Mouse (Mus musculus): ENCODE results near the gene Hlcs. TPM values are rescaled to one million over a fixed set of nuclear protein-coding genes. Genes with fewer than 3 reads are reported as not detected.

Hlcs gene
- polyA plus RNA-seq, 1 experiment from 2014 or later, result 8.9 TPM

DNA sequence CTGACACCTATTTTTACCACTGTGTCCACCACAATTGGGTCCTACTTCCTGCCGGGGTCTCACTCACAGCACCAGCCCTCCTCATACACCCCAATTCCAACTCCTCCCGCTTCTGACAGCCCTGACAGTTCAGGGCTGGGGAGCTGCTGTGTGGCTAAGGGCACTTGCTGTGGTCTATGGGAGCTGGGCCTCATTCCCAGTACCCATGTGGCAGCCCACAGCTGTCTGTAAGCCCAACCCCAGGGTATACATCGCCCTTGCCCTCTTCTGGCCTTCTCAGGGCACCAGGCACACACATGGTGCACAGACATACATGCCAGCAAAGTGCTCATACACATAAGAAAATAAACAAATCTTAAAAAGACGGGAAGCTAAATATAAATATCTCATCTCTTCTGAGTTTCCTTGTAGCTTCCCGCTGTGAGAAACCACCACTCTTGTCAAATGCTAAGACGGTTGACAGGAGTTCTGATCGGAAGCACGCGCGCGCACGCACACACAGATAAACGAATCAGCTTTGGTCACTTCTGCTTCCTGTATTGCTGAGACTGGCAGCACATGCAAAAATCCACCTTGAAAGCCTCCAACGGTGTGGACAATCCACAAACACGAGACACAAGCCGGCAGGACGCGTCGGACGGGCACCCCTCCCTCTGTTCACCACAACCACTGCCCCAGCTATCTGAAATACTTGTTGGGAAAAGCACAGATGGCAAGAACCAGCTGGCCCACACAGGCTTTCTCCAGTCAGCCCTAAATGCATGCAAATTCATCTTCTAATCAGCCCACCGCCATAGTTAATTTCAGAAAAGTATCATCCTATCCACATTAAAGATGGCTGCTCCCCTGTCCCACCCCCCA lies 136.1 kb downstream of the Hlcs start:
- no peak overlapping the region for H3K9ac ChIP-seq (replicated peaks; ENCODE audit: low read length)
- H3K4me2 ChIP-seq (replicated peaks; ENCODE audit: low read depth, low read length), result no peak overlapping the region
- no peak overlapping the region for H3K4me3 ChIP-seq (ENCODE audit: low read length)
- H3K27ac ChIP-seq (ENCODE audit: low read length), result no peak overlapping the region
- peaks cover 15% of the 10 kb centered on the region for H3K4me1 ChIP-seq (ENCODE audit: insufficient read depth, low read length)
- ATAC-seq (ENCODE audit: low FRiP score, low TSS enrichment), result no peak
- H3K9me3 ChIP-seq (ENCODE audit: low read length), result no peaks in the 10 kb centered on the region
- H3K36me3 ChIP-seq (ENCODE audit: insufficient read depth, low read length), result no peaks in the 10 kb centered on the region
- peaks cover 10% of the 10 kb centered on the region for H3K27me3 ChIP-seq (ENCODE audit: insufficient read depth, low read length)
- WGBS, result 89% methylated on average over 21 of the region's 21 CpGs

DNA sequence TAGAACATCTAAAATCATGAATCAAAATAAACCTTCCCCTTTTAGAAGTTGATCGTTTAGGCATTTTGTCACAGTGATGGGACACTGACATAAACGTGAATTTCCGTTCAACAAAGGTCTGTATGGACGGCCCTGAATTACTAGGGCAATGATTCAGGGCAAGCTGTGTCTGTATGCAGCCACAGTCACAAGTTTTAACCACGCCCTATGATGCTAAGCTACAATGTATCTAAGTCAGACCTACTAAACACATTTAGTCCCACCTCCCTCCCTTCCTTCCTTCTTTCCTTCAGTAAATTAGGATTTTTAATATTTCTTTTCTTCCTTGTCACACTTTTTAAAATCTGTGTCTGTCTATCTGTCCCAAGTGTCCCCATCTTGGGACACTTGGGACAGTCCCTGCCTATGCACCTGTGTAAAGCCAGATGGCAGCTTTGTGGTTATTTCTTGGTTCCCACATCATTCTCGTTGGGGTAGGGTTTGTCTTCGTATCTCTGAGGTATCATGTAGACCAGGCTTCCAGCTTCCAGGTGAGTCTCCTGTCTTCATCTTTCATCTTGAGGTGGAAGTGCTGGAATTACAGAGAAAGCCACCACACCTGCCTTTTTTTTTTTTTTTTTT lies 137.9 kb downstream of the Hlcs start:
- ATAC-seq (ENCODE audit: low FRiP score, low TSS enrichment), result no peak
- WGBS, result 74% methylated on average over 7 of the region's 7 CpGs

DNA sequence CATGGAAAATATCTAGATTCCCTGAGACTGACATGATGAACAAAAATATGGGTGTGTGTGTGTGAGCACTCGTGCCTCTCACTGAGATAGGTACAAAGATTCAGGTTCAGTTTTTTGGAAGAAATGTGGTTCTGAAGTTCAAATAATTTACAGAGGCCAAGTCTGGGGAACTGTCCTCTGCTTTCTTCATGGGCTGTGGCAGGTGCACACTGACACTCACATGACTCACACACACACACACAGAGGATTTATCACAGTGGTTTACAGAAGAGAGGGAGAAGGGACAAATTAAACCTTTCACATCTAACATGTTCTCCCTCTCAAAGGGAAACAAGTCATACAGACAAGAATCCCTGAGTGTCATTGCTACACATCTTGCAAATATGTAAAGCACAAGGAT lies 140.0 kb downstream of the Hlcs start:
- ATAC-seq (ENCODE audit: low FRiP score, low TSS enrichment), result no peak
- Histone ChIP-seq H3K4me2 (replicated peaks; ENCODE audit: low read depth, low read length) (no peak overlapping the region), H3K9ac (replicated peaks; ENCODE audit: low read length) (no peak overlapping the region), H3K36me3 (ENCODE audit: insufficient read depth, low read length) (no peaks in the 10 kb centered on the region), H3K4me1 (ENCODE audit: insufficient read depth, low read length) (no peaks in the 10 kb centered on the region), H3K27ac (ENCODE audit: low read length) (no peak overlapping the region), H3K9me3 (ENCODE audit: low read length) (no peaks in the 10 kb centered on the region), H3K27me3 (ENCODE audit: insufficient read depth, low read length) (0 out of 2 replicates have a peak, but pooled peaks cover 2% of the 10 kb centered on the region), H3K4me3 (ENCODE audit: low read length) (no peak overlapping the region)
- 81% methylated on average over 1 of the region's 1 CpGs for WGBS

More for the DNA sequence above, 137.9 kb downstream of the Hlcs start:
- Histone ChIP-seq H3K27me3 (ENCODE audit: insufficient read depth, low read length) (peaks cover 3% of the 10 kb centered on the region; the same call in 1 of the 2 replicates), H3K36me3 (ENCODE audit: insufficient read depth, low read length) (no peaks in the 10 kb centered on the region), H3K4me1 (ENCODE audit: insufficient read depth, low read length) (peaks cover 14% of the 10 kb centered on the region), H3K9me3 (ENCODE audit: low read length) (no peaks in the 10 kb centered on the region), H3K4me3 (ENCODE audit: low read length) (no peak overlapping the region), H3K9ac (replicated peaks; ENCODE audit: low read length) (no peak overlapping the region), H3K27ac (ENCODE audit: low read length) (no peak overlapping the region), H3K4me2 (replicated peaks; ENCODE audit: low read depth, low read length) (no peak overlapping the region)

DNA sequence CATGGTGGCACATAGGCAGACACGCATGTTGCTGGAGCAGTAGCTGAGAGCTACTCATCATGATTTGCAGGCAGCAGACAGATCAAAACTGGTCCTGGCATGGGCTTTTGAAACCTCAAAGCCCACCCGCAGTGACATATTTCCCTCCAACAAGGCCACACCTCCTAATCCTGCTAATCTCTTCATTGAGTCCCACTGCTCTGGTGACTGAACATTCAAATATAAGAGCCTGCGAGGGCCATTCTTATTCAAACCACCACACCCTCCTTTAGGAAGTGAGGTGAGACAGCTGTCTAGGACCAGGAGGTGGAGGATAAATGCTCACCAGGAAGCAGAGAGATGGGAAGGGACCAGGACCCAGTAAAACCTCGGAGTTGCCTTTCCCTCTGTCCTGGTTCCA lies 143.2 kb downstream of the Hlcs start:
- Histone ChIP-seq H3K4me2 (replicated peaks; ENCODE audit: low read depth, low read length) (no peak overlapping the region), H3K9me3 (ENCODE audit: low read length) (no peaks in the 10 kb centered on the region), H3K27ac (ENCODE audit: low read length) (no peak overlapping the region), H3K9ac (replicated peaks; ENCODE audit: low read length) (no peak overlapping the region), H3K36me3 (ENCODE audit: insufficient read depth, low read length) (no peaks in the 10 kb centered on the region), H3K4me1 (ENCODE audit: insufficient read depth, low read length) (no peaks in the 10 kb centered on the region), H3K4me3 (ENCODE audit: low read length) (no peak overlapping the region), H3K27me3 (ENCODE audit: insufficient read depth, low read length) (no peaks in the 10 kb centered on the region)
- 65% methylated on average over 4 of the region's 4 CpGs for WGBS
- no peak for ATAC-seq (ENCODE audit: low FRiP score, low TSS enrichment)

DNA sequence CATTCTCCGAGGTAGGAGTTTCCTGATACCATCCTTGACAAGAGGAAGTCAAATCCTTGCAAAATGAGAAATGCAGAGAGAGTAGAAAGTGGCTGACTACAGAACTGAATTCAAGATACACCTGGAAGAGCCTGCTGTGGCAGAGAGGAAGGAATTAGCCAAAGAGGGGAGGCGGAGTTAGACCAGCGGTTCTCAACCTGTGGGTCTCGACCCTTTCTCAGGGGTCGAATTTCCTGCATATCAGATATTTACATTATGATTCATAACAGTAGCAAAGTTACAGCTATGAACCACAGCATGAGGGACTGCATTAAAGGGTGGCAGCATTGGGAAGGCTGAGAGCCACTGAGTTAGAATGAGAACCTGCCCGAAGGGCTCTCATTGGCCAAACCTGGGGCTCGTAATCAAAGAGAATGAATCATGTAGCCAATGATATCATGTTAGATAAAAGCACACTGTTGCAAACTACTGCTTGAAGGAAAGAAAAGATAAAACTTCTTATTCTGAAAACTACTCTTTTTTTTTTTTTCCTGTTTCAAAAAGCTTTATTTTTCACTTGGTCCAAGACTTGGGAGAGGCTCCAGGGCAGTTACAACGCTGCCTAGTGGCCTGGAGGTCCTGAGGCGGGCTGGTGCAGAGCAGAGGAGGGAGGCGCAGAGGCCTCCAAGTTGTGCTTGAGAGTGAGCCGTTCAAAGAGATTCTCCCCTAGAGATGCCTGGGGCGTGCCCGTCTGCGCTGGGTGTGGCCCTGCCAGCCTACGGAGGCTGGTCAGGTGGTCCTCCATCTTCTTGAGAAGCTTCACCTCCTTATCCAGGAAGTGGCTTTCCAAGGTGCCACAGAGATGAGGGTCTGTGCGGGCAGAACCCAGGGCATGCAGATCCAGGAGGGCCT lies 144.5 kb downstream of the Hlcs start:
- no peak overlapping the region for H3K9ac ChIP-seq (replicated peaks; ENCODE audit: low read length)
- H3K36me3 ChIP-seq (ENCODE audit: insufficient read depth, low read length), result no peaks in the 10 kb centered on the region
- H3K4me1 ChIP-seq (ENCODE audit: insufficient read depth, low read length), result peaks cover 13% of the 10 kb centered on the region
- WGBS, result 88% methylated on average over 16 of the region's 16 CpGs
- no peaks in the 10 kb centered on the region for H3K27me3 ChIP-seq (ENCODE audit: insufficient read depth, low read length)
- H3K4me3 ChIP-seq (ENCODE audit: low read length), result no peak overlapping the region
- H3K27ac ChIP-seq (ENCODE audit: low read length), result no peak overlapping the region
- no peak for ATAC-seq (ENCODE audit: low FRiP score, low TSS enrichment)
- no peaks in the 10 kb centered on the region for H3K9me3 ChIP-seq (ENCODE audit: low read length)
- no peak overlapping the region for H3K4me2 ChIP-seq (replicated peaks; ENCODE audit: low read depth, low read length)

DNA sequence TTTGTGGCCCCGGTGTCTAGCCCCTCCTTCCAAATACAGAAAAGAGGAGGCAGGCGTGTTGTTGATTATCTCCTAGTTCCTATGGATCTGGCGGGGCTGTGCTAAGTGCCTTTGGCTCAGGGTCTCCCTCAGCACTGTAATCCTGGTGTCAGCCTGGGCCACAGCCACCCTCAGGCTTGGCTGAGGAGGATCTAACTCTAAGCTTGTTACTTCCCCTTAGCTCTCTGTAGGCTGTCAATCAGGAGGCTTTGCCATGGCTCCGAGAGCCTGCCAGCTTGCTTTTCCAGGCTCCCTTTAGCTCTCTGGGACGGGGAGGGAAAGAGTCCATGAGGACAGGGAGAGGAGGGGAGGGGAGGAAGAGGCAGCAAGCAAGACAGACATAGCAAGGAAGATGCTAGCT lies 148.4 kb downstream of the Hlcs start:
- no peak overlapping the region for H3K27ac ChIP-seq (ENCODE audit: low read length)
- H3K4me3 ChIP-seq (ENCODE audit: low read length), result no peak overlapping the region
- no peaks in the 10 kb centered on the region for H3K36me3 ChIP-seq (ENCODE audit: insufficient read depth, low read length)
- WGBS, result 41% methylated on average over 5 of the region's 5 CpGs
- ATAC-seq (ENCODE audit: low FRiP score, low TSS enrichment), result no peak
- H3K27me3 ChIP-seq (ENCODE audit: insufficient read depth, low read length), result 0 out of 2 replicates have a peak, but pooled peaks cover 7% of the 10 kb centered on the region
- no peaks in the 10 kb centered on the region for H3K9me3 ChIP-seq (ENCODE audit: low read length)
- no peak overlapping the region for H3K4me2 ChIP-seq (replicated peaks; ENCODE audit: low read depth, low read length)
- H3K9ac ChIP-seq (replicated peaks; ENCODE audit: low read length), result no peak overlapping the region
- peaks cover 20% of the 10 kb centered on the region for H3K4me1 ChIP-seq (ENCODE audit: insufficient read depth, low read length)

DNA sequence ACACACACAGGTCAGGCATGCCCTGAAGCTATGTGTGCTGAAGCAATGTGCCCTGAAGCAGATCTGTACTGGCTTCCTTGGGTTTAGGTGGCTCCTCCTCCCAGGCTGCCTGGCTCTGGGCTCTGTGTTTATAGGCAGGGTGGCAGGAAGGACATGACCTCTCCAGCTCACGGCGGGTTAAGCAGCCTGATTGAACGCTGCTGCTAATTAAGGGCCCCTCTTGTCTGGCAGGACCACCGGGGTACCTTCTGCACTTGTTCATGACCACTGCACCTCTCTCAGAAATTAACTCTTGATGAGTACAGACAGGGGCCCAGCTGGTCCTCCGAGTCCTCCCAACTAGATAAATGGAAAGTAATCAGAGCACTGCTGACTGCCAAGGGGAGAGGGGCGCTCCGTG lies 149.1 kb downstream of the Hlcs start:
- 0 out of 2 replicates have a peak overlapping the region, but pooled peaks have one; percentile 29 for H3K9ac ChIP-seq (replicated peaks; ENCODE audit: low read length)
- peak; percentile 75 for ATAC-seq (ENCODE audit: low FRiP score, low TSS enrichment)
- H3K36me3 ChIP-seq (ENCODE audit: insufficient read depth, low read length), result no peaks in the 10 kb centered on the region
- H3K9me3 ChIP-seq (ENCODE audit: low read length), result no peaks in the 10 kb centered on the region
- H3K27ac ChIP-seq (ENCODE audit: low read length), result no peak overlapping the region
- WGBS, result 14% methylated on average over 7 of the region's 7 CpGs
- 0 out of 2 replicates have a peak, but pooled peaks cover 11% of the 10 kb centered on the region for H3K27me3 ChIP-seq (ENCODE audit: insufficient read depth, low read length)
- H3K4me2 ChIP-seq (replicated peaks; ENCODE audit: low read depth, low read length), result no peak overlapping the region
- H3K4me1 ChIP-seq (ENCODE audit: insufficient read depth, low read length), result peaks cover 20% of the 10 kb centered on the region
- no peak overlapping the region for H3K4me3 ChIP-seq (ENCODE audit: low read length)

DNA sequence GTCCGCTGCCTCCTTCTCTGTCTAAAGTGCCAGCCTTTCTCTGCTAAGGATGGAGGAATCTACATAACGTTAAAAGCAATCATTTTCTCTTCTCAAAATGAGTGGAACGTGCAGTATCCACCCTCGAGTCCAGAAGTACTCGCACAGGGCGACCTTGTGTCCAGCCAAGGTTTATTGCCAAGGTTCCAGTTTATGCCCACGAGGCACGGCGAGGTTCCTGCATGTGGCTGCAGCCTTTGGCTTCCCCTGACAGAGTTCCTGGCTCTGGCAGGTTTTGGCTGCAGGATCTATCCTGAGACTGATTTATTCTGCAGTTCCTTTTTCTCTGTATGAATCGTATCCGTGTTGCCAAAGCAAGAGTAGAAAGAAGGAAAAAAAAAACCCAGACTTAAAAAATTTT lies 150.3 kb downstream of the Hlcs start:
- H3K9me3 ChIP-seq (ENCODE audit: low read length), result no peaks in the 10 kb centered on the region
- no peak for ATAC-seq (ENCODE audit: low FRiP score, low TSS enrichment)
- 49% methylated on average over 11 of the region's 11 CpGs for WGBS
- H3K4me2 ChIP-seq (replicated peaks; ENCODE audit: low read depth, low read length), result no peak overlapping the region
- no peak overlapping the region for H3K4me3 ChIP-seq (ENCODE audit: low read length)
- H3K9ac ChIP-seq (replicated peaks; ENCODE audit: low read length), result no peak overlapping the region
- H3K36me3 ChIP-seq (ENCODE audit: insufficient read depth, low read length), result no peaks in the 10 kb centered on the region
- 0 out of 2 replicates have a peak, but pooled peaks cover 11% of the 10 kb centered on the region for H3K27me3 ChIP-seq (ENCODE audit: insufficient read depth, low read length)
- H3K27ac ChIP-seq (ENCODE audit: low read length), result no peak overlapping the region
- peaks cover 20% of the 10 kb centered on the region for H3K4me1 ChIP-seq (ENCODE audit: insufficient read depth, low read length)

DNA sequence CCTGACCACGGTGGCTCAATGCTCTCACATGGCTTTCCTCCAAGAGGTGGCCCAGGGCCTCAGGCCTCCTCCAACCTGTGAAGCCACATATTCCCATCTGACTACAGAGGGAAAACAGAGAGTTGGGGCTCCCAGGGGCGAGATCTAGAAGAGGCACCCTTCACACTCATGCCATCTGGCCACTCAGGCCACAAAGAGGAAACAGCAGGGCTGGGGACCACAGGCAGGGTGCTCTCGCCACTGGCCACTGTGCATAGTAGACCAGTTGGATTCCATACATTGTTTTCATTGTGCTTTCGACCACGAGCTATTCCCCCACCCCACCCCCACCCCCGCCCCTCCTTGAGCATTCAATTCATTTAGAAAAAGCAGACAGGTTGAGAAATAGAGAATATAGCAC lies 151.4 kb downstream of the Hlcs start:
- Histone ChIP-seq H3K4me1 (ENCODE audit: insufficient read depth, low read length) (peaks cover 24% of the 10 kb centered on the region), H3K27me3 (ENCODE audit: insufficient read depth, low read length) (0 out of 2 replicates have a peak, but pooled peaks cover 11% of the 10 kb centered on the region), H3K4me2 (replicated peaks; ENCODE audit: low read depth, low read length) (no peak overlapping the region), H3K9ac (replicated peaks; ENCODE audit: low read length) (no peak overlapping the region), H3K36me3 (ENCODE audit: insufficient read depth, low read length) (no peaks in the 10 kb centered on the region), H3K4me3 (ENCODE audit: low read length) (no peak overlapping the region), H3K27ac (ENCODE audit: low read length) (no peak overlapping the region), H3K9me3 (ENCODE audit: low read length) (no peaks in the 10 kb centered on the region)
- ATAC-seq (ENCODE audit: low FRiP score, low TSS enrichment), result no peak
- WGBS, result 56% methylated on average over 6 of the region's 6 CpGs

Measured in kidney, embryonic 16.5 days (tissue).